Comparison of ENCODE assay signal across 25 mouse cellular contexts in the genomic region with DNA sequence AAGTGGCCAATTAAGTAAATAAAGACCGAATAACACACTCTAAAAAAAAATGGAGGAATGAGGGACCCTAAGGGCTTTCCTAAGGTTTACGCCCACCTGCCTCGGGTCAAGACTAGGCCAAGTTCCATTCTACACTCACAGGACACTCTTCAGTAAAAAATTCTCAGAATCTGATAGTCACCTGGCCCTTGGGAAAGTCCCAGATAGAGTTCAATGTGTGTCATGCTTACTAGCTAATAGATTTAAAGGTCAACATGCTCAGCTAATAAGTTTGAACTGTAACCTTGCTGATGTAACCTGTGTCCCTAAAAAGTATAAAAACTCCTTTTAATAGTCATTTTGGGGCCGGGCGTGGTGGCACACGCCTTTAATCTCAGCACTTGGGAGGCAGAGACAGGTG.
"Had no signal": no experiment of that assay in that cellular context is flagged by ENCODE, and none has a peak within 500 bp of the region (broad histone marks: within the 10 kb centered on the region; RNA-seq: fewer than 3 reads in every experiment).

No protein-coding gene starts in this region.

- H3K4me2 ChIP-seq: heart, embryonic 11.5 days; heart, embryonic 13.5 days; heart, embryonic 15.5 days; hindbrain, embryonic 13.5 days; hindbrain, embryonic 15.5 days; intestine, embryonic 15.5 days; limb, embryonic 13.5 days; limb, embryonic 15.5 days; liver, embryonic 12.5 days had no signal

- H3K27me3 ChIP-seq: heart, embryonic 13.5 days; heart, embryonic 15.5 days; hindbrain, embryonic 15.5 days; intestine, embryonic 15.5 days; limb, embryonic 15.5 days; liver, embryonic 12.5 days had no signal

- H3K36me3 ChIP-seq: heart, embryonic 13.5 days; heart, embryonic 15.5 days; hindbrain, embryonic 13.5 days; hindbrain, embryonic 15.5 days; intestine, embryonic 15.5 days; limb, embryonic 13.5 days; limb, embryonic 15.5 days; liver, embryonic 12.5 days had no signal

- H3K9ac ChIP-seq: heart, embryonic 13.5 days; heart, embryonic 15.5 days; hindbrain, embryonic 13.5 days; hindbrain, embryonic 15.5 days; intestine, embryonic 15.5 days; limb, embryonic 13.5 days; limb, embryonic 15.5 days; liver, embryonic 12.5 days; liver, embryonic 14.5 days had no signal

- ATAC-seq: hindbrain, postnatal 0 days; intestine, embryonic 15.5 days; intestine, postnatal 0 days; liver, embryonic 12.5 days had no signal

- H3K4me1 ChIP-seq: heart, embryonic 13.5 days; heart, embryonic 15.5 days; hindbrain, embryonic 13.5 days; hindbrain, embryonic 15.5 days; intestine, embryonic 15.5 days; limb, embryonic 13.5 days; limb, embryonic 15.5 days; liver, embryonic 12.5 days had no signal

- H3K27ac ChIP-seq: heart, adult 2 months; heart, embryonic 13.5 days; heart, embryonic 15.5 days; hindbrain, embryonic 13.5 days; hindbrain, embryonic 15.5 days; hindbrain, postnatal 0 days; intestine, embryonic 15.5 days; kidney, postnatal 0 days; layer of hippocampus, adult 2 months; limb, embryonic 13.5 days; limb, embryonic 15.5 days; liver, embryonic 12.5 days; liver, embryonic 14.5 days had no signal

- H3K4me3 ChIP-seq: heart, adult 2 months; heart, embryonic 13.5 days; heart, embryonic 15.5 days; hindbrain, embryonic 13.5 days; hindbrain, embryonic 15.5 days; intestine, embryonic 15.5 days; layer of hippocampus, adult 2 months; limb, embryonic 13.5 days; limb, embryonic 15.5 days; liver, embryonic 12.5 days had no signal

- DNase-seq: gastrocnemius, postnatal 14 days; gastrocnemius, postnatal 36 days; heart, adult 11 months; heart, adult 2 months; heart, postnatal 14 days; heart, postnatal 36 days; kidney, adult 18-20 months; kidney, postnatal 25 days; kidney, postnatal 4 days; layer of hippocampus, postnatal 36 days; left cerebral cortex, postnatal 4 days had no signal

- H3K9me3 ChIP-seq: heart, embryonic 13.5 days; heart, embryonic 15.5 days; hindbrain, embryonic 13.5 days; hindbrain, embryonic 15.5 days; intestine, embryonic 15.5 days; limb, embryonic 13.5 days; limb, embryonic 15.5 days; liver, embryonic 12.5 days had no signal
